Mouse (Mus musculus) gastrocnemius, adult 18-20 months (tissue): ENCODE data around the gene Vmn1r1. TPM values are rescaled to one million over a fixed set of nuclear protein-coding genes. Genes with fewer than 3 reads are reported as not detected.

Source experiments
- total RNA-seq, 2 experiments: library from RNA; stranded (reverse); gene quantifications; 2 replicates each; pipeline ENCODE4 v1.2.3; 2021

Vmn1r1 gene
- total RNA-seq, 2 experiments from 2014 or later: not detected

Other genes starting within 250 kb of the Vmn1r1 start
- gene Enah, start 144.5 kb downstream of the Vmn1r1 start, total RNA-seq: 100 to 1,000 TPM in 1 of 2 experiments, 10 to 100 TPM in 1; 45.0 to 176 TPM
- 10 to 100 TPM; 43.1 to 44.7 TPM for gene Srp9, start 39.7 kb downstream of the Vmn1r1 start, total RNA-seq
- gene Degs1, start 118.3 kb upstream of the Vmn1r1 start, total RNA-seq: 10 to 100 TPM; 15.8 to 17.0 TPM
- 10 to 100 TPM; 21.0 to 22.1 TPM for gene Fbxo28, start 177.1 kb upstream of the Vmn1r1 start, total RNA-seq
- gene Trp53bp2, start 244.7 kb upstream of the Vmn1r1 start, total RNA-seq: 10 to 100 TPM in 1 of 2 experiments, 1 to 10 TPM in 1; 9.1 to 10.7 TPM